Mouse (Mus musculus) hindbrain, embryonic 13.5 days (tissue): ENCODE measurements at regions not wholly inside any gene's neighbourhood (a gene's known extent, or its start where the extent isn't known, plus 50 kb on each side); places are given as distances from the start of the nearest gene placed in this dataset.
A peak's percentile ranks its signal among the peaks of the same experiment; 100 is the strongest.

Experiments
- ATAC-seq: fragments of 200-750 bp; cut with Nextera tagmentation; 2 replicates; pipeline ENCODE4 v1.8.0; 2017; ENCODE audit warnings: moderate TSS enrichment; ENCODE audit not compliant: low FRiP score
- H3K27ac ChIP-seq: fragments of 300-500 bp; sonication (generic); 2 replicates; pipeline ENCODE4 v1.5.1; 2015; ENCODE audit warnings: inconsistent platforms, mild to moderate bottlenecking, moderate library complexity
- H3K27me3 ChIP-seq: fragments of 300-500 bp; sonication (generic); 2 replicates; pipeline ENCODE4 v1.6.1; 2015; ENCODE audit warnings: mild to moderate bottlenecking, inconsistent platforms
- H3K36me3 ChIP-seq: fragments of 300-500 bp; sonication (generic); 2 replicates; pipeline ENCODE4 v1.6.1; 2015; ENCODE audit warnings: mild to moderate bottlenecking, inconsistent platforms
- H3K4me1 ChIP-seq: fragments of 300-500 bp; sonication (generic); replicated peaks from 2 replicates; pipeline ENCODE4 v1.6.1; 2015; ENCODE audit warnings: inconsistent platforms
- H3K4me2 ChIP-seq: fragments of 300-500 bp; sonication (generic); 2 replicates; pipeline ENCODE4 v1.6.1; 2015; ENCODE audit warnings: inconsistent platforms, mild to moderate bottlenecking, moderate library complexity
- H3K4me3 ChIP-seq: fragments of 300-500 bp; sonication (generic); 2 replicates; pipeline ENCODE4 v1.5.1; 2015; ENCODE audit warnings: mild to moderate bottlenecking, inconsistent platforms
- H3K9ac ChIP-seq: fragments of 300-500 bp; sonication (generic); 2 replicates; pipeline ENCODE4 v1.6.1; 2015; ENCODE audit warnings: mild to moderate bottlenecking, inconsistent platforms
- H3K9me3 ChIP-seq: fragments of 300-500 bp; sonication (generic); 2 replicates; pipeline ENCODE4 v1.6.1; 2016; ENCODE audit warnings: inconsistent platforms
- WGBS: fragments of 180-500 bp; shearing (Covaris S2); methylation state at CpG from one replicate; pipeline ENCODE4 v1.1.7; 2015; 5-methylcytosine and 5-hydroxymethylcytosine counted together

DNA sequence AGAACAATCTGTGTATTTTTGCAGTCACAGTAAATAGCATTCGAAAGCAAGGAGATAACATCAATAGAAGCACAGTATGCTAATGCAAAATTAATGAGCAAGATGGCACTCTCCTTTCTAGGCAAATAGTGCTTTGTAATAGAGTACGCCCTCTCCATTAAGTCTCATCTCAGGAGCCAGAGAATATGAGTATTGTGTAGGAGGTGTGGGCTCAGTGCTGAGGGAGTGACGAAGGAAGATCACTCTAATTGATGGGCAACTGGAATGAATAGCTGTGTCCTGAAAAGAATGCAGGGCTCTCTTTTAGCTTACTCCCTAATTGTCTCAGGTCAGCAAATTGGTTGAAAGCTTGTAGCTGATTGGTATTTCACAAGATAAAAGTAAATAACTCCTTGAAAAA, 590.1 kb upstream of the Nrp1 start:
- Histone ChIP-seq H3K4me1 (no peaks in the 10 kb centered on the region), H3K9me3 (no peaks in the 10 kb centered on the region; the same call in 1 of the 2 replicates), H3K27ac (no peak overlapping the region), H3K27me3 (no peaks in the 10 kb centered on the region), H3K36me3 (no peaks in the 10 kb centered on the region), H3K4me3 (no peak overlapping the region), H3K4me2 (no peak overlapping the region), H3K9ac (no peak overlapping the region)
- WGBS, result 25% methylated on average over 3 of the region's 3 CpGs
- ATAC-seq, result no peak

DNA sequence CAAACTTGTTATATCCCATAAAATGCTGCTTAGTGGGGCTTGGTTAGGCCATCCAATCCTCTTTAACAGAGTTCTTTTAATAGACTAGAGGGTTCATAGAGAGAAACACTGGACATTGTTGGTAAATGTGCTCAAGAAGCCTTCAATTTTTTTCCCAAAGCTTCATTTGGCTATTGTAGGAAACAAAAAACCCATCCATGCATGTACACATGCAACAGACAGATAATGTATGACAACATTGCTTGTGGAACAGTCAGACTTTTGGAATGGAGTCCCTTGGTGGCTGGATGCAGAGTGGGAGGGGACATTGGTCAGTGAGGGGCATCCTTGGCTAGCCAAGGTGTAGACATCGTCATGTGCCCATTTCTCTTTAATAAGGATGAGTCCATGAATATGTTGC, 588.8 kb upstream of the Nrp1 start:
- 94% methylated on average over 1 of the region's 1 CpGs for WGBS
- ATAC-seq, result no peak
- Histone ChIP-seq H3K9me3 (no peaks in the 10 kb centered on the region; the same call in 1 of the 2 replicates), H3K27ac (no peak overlapping the region), H3K4me2 (no peak overlapping the region), H3K36me3 (no peaks in the 10 kb centered on the region), H3K27me3 (no peaks in the 10 kb centered on the region), H3K4me3 (no peak overlapping the region), H3K9ac (no peak overlapping the region), H3K4me1 (0 out of 2 replicates have a peak, but pooled peaks cover 8% of the 10 kb centered on the region)

DNA sequence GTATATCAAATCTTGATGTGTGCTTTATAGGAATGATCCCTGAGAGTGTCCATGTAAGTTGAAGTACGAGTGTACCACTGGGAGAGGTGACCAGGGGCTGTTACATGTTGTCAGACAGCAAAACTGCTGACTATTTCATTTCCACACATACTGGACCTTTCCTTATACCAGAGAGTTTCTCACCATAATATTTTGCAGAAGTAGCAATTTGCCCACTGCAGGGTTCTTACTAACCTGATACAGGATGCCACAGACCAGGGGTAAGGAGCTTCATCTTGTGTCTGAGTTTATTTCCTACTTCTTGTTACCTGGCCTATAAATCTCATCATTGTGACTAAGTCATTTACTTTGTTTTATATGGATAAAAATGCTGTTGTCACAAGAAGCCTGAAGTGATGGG, 586.6 kb upstream of the Nrp1 start:
- Histone ChIP-seq H3K9ac (no peak overlapping the region), H3K4me2 (no peak overlapping the region), H3K4me3 (no peak overlapping the region), H3K4me1 (peaks cover 19% of the 10 kb centered on the region), H3K36me3 (no peaks in the 10 kb centered on the region), H3K27ac (no peak overlapping the region), H3K9me3 (no peaks in the 10 kb centered on the region; the same call in 1 of the 2 replicates), H3K27me3 (no peaks in the 10 kb centered on the region)
- WGBS, result 78% methylated on average over 1 of the region's 1 CpGs
- no peak for ATAC-seq

DNA sequence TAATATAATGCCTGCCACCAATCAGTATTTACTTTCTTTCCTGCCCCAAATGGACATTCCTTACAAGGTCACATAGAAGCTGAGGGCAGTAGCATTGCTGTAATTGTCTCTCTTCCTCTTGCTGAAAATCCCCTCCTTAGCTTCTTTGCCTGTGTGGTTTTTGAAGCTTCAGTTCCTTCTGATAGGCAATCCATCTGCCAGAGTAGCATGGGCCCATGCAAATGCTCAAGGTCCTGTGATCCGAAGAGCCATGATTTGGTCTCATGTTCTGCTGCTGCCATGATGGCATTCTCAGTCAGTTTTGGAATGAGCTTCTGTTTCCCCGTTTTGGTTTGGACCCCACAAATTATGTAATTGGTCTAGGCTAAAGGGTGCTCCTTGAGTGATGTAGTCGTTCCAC, 586.0 kb upstream of the Nrp1 start:
- no peaks in the 10 kb centered on the region; the same call in 1 of the 2 replicates for H3K9me3 ChIP-seq
- H3K4me3 ChIP-seq, result no peak overlapping the region
- WGBS, result 96% methylated on average over 3 of the region's 3 CpGs

DNA sequence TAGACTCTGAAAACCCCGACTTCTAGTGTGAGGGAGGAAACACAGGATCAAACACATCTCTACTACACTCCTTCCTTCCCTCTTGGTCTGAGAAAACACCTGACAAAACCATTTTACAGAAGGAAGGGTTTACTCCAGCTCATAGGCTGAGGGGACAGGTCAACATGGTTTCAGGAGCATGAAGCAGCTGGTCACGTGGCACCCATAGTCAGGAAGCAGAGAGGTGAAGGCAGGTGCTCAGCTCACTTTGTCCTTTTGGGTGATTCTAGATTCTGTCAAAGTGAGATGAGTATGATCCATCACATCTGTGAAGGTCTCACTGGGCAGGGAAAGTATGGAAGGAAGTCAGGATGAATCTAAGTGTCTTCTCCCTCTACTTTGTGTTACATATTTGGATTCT, 585.5 kb upstream of the Nrp1 start:
- 87% methylated on average over 2 of the region's 2 CpGs for WGBS
- H3K4me2 ChIP-seq, result no peak overlapping the region

More for the DNA sequence above, 586.0 kb upstream of the Nrp1 start:
- Histone ChIP-seq H3K9ac (no peak overlapping the region), H3K4me1 (peaks cover 19% of the 10 kb centered on the region), H3K36me3 (no peaks in the 10 kb centered on the region), H3K4me2 (no peak overlapping the region), H3K27me3 (no peaks in the 10 kb centered on the region), H3K27ac (no peak overlapping the region)
- no peak for ATAC-seq

DNA sequence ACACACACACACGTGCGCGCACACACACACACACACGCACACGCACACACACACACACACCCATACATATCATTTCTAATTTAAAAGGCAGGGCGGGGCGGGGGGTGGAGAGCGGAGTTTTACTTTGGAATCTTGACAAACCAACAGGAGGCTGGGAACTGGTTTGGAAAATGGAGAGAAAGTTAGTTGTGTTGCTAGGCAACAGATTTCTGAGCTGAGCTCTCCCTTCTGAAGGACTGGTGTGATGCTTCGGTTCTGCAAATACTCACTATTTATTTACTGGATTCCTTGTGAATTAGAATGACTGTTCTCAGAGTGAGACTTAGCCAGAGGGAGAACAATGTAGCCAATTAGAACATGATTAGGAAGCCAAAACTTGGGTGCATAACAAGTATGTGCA, 583.8 kb upstream of the Nrp1 start:
- Histone ChIP-seq H3K4me1 (peaks cover 27% of the 10 kb centered on the region), H3K4me2 (no peak overlapping the region), H3K9ac (no peak overlapping the region), H3K27ac (no peak overlapping the region), H3K36me3 (no peaks in the 10 kb centered on the region), H3K27me3 (no peaks in the 10 kb centered on the region), H3K4me3 (no peak overlapping the region), H3K9me3 (no peaks in the 10 kb centered on the region; the same call in 1 of the 2 replicates)
- 43% methylated on average over 9 of the region's 9 CpGs for WGBS
- no peak for ATAC-seq

More for the DNA sequence above, 585.5 kb upstream of the Nrp1 start:
- Histone ChIP-seq H3K4me3 (no peak overlapping the region), H3K36me3 (no peaks in the 10 kb centered on the region), H3K27me3 (no peaks in the 10 kb centered on the region), H3K27ac (no peak overlapping the region), H3K9ac (no peak overlapping the region), H3K9me3 (no peaks in the 10 kb centered on the region; the same call in 1 of the 2 replicates), H3K4me1 (peaks cover 19% of the 10 kb centered on the region)
- ATAC-seq, result no peak

DNA sequence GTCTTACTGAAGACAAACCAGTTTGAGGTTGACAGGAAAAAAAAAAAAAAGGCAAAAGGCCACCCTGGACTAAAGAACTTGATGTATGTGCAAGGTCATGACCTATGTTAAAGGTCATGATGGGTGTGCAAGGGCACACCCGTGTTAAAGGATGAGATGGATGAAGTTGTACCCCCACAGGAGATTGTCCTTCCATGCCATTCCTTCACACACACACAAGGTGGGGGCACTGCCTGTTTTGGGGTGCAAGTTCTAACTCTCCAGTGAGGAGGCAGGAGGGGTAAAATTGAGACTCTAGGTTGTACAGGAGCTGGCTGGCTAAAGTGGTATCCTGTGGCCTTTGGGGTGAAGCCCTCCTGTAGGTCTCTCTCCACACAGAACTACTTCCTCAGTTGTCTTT, 583.2 kb upstream of the Nrp1 start:
- no peak overlapping the region for H3K4me3 ChIP-seq
- H3K27ac ChIP-seq, result no peak overlapping the region
- WGBS, result 0% methylated on average over 1 of the region's 1 CpGs
- no peak overlapping the region for H3K4me2 ChIP-seq
- H3K27me3 ChIP-seq, result no peaks in the 10 kb centered on the region
- H3K9ac ChIP-seq, result no peak overlapping the region
- no peaks in the 10 kb centered on the region; the same call in 1 of the 2 replicates for H3K9me3 ChIP-seq
- no peaks in the 10 kb centered on the region for H3K36me3 ChIP-seq
- ATAC-seq, result no peak
- peaks cover 27% of the 10 kb centered on the region for H3K4me1 ChIP-seq

DNA sequence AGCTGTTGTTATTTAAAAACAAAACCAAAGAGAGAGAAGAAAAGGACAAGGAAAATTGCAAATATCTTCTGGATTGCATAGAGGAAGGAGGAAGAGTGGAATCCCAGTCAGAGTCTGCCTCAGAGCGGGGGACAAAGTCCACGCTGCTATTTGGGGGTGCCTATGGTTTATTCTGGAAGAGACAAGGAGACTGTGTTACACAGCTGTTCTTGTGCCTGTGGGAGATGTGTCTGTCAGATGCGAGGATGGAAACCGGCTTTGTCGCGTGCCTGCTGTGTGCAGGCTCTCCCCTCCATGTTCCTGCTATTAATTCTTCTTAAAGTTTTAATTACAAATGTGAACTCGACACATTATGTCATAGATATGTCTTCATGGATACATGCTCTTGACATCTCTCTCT, 582.7 kb upstream of the Nrp1 start:
- Histone ChIP-seq H3K4me1 (peaks cover 27% of the 10 kb centered on the region), H3K4me2 (no peak overlapping the region), H3K9me3 (no peaks in the 10 kb centered on the region; the same call in 1 of the 2 replicates), H3K9ac (no peak overlapping the region), H3K27me3 (no peaks in the 10 kb centered on the region), H3K4me3 (no peak overlapping the region), H3K27ac (no peak overlapping the region), H3K36me3 (no peaks in the 10 kb centered on the region)
- 12% methylated on average over 7 of the region's 7 CpGs for WGBS
- no peak for ATAC-seq

DNA sequence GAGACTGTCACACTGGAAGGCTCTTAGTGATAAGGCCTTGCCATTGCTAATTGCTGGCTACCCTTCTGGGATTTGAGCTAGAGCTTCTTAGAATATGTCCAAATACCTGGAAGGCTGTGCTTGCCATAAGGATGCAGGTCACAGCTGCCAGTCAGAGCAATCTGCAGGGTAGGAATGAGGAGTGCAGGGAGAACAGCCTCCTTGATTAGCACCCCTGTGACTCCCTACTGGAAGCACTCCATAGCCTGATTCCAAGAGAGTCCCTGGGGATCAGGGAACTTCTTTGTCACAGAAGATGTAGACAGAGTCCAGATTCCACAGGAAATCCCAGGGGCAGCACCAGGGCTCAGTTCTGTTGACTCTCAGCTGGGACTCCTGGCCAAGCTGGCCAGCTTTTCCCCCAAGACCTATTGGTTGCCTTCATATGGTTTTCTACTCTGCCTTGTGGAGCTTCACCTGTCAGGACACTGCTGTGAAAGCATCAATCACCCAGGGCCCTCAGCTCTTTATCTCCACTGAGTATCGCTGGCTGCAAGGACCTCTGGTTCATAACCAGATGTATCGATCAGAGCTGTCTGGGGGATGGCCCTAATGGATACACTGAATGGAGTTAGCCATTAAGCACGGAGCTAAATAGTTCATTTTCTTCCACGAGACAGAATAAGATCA, 579.9 kb upstream of the Nrp1 start:
- peak overlapping the region; percentile 66 for H3K27ac ChIP-seq
- 0 out of 2 replicates have a peak, but pooled peaks have one; percentile 50 for ATAC-seq
- 33% methylated on average over 4 of the region's 4 CpGs for WGBS

DNA sequence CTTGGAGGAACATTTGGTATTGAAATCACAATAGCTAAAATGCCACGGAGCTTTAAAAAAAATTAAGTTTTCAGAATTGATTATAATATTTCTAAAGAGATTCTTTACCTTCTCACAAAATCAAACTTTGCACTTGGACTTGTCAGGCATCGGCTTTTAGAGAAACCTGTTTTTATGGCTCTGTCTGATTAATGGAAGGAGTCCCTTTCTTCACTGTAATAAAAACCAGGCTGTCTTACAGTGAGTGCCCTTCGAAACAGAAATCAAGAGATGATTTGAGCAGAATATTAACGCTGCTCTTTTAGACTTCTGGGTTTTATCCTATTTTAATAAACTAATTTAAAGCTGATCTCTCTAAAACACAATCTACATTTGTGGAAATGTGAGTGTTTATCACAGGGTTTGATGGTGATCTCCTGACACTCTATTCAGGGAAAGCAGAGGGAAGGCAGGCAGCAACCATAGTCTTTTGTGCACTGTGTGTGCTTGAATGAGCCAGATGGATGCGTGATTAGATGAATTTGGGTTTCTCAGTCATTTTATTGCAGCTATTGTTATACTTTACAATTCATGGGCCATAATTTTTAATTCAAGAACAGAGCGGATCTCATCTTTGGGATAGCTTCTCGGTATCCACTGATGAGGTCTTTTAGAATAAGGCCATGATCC, 579.2 kb upstream of the Nrp1 start:
- Histone ChIP-seq H3K36me3 (no peaks in the 10 kb centered on the region), H3K9ac (no peak overlapping the region), H3K9me3 (no peaks in the 10 kb centered on the region), H3K27me3 (no peaks in the 10 kb centered on the region), H3K4me2 (no peak overlapping the region), H3K4me1 (peaks cover 23% of the 10 kb centered on the region), H3K4me3 (no peak overlapping the region), H3K27ac (no peak overlapping the region; the same call in 1 of the 2 replicates)
- no peak for ATAC-seq
- WGBS, result 48% methylated on average over 7 of the region's 7 CpGs

More for the DNA sequence above, 579.9 kb upstream of the Nrp1 start:
- Histone ChIP-seq H3K9me3 (no peaks in the 10 kb centered on the region), H3K27me3 (no peaks in the 10 kb centered on the region), H3K4me1 (peaks cover 27% of the 10 kb centered on the region), H3K36me3 (no peaks in the 10 kb centered on the region), H3K9ac (no peak overlapping the region), H3K4me2 (no peak overlapping the region), H3K4me3 (no peak overlapping the region)

DNA sequence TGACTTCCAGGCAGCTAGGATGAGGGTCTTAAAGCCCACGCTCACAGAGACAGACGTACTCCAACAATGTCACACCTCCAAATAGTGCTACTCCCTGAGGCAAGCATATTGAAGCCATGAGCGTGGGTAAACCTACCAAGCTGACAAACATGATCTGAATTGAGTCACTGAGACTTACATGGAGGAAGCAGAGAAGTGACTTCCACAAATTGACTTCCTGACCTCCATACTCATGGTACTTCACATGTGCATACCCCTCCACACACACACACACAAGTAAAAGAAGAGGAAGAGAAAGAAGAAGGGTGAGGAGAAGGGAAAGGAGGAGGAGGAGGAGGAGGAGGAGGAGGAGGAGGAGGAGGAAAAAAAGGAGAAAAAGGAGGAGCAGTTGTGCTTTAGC, 577.8 kb upstream of the Nrp1 start:
- Histone ChIP-seq H3K36me3 (no peaks in the 10 kb centered on the region), H3K9ac (no peak overlapping the region), H3K9me3 (no peaks in the 10 kb centered on the region), H3K4me3 (no peak overlapping the region), H3K4me1 (peaks cover 13% of the 10 kb centered on the region), H3K27me3 (no peaks in the 10 kb centered on the region), H3K27ac (no peak overlapping the region), H3K4me2 (no peak overlapping the region)
- 98% methylated on average over 3 of the region's 3 CpGs for WGBS
- no peak for ATAC-seq

DNA sequence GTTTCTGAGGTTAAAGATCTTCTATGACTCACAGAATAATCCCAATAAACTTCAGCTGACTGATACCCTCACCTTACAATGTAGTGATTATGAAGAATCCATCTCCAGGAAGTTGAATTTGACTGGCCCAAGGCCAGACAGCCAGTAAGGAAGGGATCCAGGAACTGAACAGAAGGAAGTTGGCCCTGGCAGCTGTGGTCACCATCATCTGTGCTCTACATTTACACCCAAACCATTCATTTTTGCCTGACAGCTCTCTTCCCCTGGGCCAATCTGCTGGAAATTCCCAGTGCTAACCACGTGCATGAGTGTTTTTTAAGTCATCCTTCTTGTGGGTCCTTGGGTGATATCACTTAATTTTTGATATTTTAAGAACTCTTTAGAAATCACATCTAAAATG, 577.4 kb upstream of the Nrp1 start:
- Histone ChIP-seq H3K9ac (no peak overlapping the region), H3K9me3 (no peaks in the 10 kb centered on the region), H3K4me1 (peaks cover 10% of the 10 kb centered on the region), H3K4me3 (no peak overlapping the region), H3K27me3 (no peaks in the 10 kb centered on the region), H3K27ac (no peak overlapping the region), H3K36me3 (no peaks in the 10 kb centered on the region), H3K4me2 (no peak overlapping the region)
- WGBS, result 78% methylated on average over 1 of the region's 1 CpGs
- no peak for ATAC-seq

DNA sequence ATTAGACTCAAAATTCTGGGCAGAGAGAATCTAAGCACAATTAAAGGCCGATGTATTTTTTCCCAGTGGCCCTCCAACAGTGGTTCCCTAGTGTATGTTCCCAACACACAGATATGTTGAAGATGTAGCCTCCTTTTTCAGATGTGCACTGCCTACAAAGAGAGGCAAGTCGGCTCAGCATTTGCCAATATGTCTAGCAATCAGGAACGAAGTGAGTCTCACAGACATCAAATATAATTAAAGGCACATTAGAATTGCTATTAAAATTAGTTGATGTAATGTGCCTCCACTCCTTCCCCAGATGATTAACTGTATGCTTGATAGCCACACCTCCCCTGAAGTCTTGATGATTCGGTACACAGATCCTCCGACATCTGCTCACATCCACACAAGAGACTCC, 565.8 kb upstream of the Nrp1 start:
- H3K4me1 ChIP-seq, result no peaks in the 10 kb centered on the region; the same call in none of the 2 replicates
- H3K36me3 ChIP-seq, result no peaks in the 10 kb centered on the region
- H3K27me3 ChIP-seq, result no peaks in the 10 kb centered on the region
- H3K27ac ChIP-seq, result no peak overlapping the region
- no peak overlapping the region for H3K4me2 ChIP-seq
- no peak for ATAC-seq
- no peak overlapping the region for H3K9ac ChIP-seq
- 78% methylated on average over 5 of the region's 5 CpGs for WGBS
- H3K4me3 ChIP-seq, result no peak overlapping the region
- no peaks in the 10 kb centered on the region for H3K9me3 ChIP-seq
